ENCODE assay signal across 8 mouse cellular contexts in the genomic region with DNA sequence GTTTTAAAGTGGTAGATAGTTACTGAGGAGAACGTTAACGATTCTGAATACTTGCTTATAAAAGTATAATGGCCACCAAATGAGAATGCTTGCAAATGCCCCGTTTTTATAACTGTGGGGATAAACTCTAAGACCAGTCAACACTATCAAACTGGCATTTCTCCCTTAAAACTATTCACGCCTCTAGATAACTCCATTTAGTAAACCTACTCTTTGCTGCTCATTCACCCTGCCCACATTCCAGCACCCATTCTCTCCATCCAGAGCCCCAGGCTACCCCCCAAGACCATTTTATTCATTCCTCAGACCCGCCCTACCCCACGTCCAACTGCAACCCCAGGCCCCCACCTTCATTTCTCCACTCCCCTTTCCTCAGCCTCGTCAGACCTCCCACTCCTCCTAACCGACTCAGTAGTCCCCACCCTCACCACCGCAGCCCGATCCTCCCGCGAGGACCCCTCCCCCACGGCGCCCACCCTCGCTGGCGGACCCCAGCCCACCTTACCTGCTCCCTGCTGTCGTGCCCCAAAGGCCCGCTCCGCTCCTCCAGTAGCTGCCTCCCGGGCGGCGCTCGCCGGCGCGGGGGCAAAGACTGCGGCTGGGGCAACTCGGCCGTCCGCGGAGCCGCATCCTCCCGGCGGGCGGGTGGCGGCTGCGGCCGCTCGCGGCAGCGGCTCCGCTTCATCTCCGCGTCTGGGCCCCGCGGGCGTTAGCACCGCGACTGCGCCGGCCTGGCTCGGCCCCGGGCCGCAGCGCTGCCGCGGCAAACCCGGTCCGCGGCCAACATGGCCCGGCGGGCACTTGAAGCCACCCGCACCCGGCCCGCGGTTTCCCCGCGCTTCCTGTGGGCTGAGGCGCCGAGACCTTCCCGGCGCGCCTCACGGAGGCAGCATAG. TPM values are rescaled to one million over a fixed set of nuclear protein-coding genes. Genes with fewer than 3 reads are reported as not detected.
DNase-seq lines count a peak whose midpoint lies in the region; ATAC-seq and TF ChIP-seq lines count a peak whose summit lies in the region.

No protein-coding gene starts in this region.

- peak; percentile 16 to 33 for DNase-seq in left cerebral cortex, adult 18-20 months (ENCODE audit: low spot score in 2 of 2)
- DNase-seq in left cerebral cortex, adult 11 months (ENCODE audit: low spot score): no peak
- DNase-seq in embryo, embryonic 9.5 days (ENCODE audit: extremely low spot score): peak; percentile 69
- DNase-seq in heart, adult 11 months: peak; percentile 96
- DNase-seq in kidney, adult 2 months: peak; percentile 35
- DNase-seq in neural tube, embryonic 11.5 days (ENCODE audit: low spot score): peak; percentile 64
- DNase-seq in thymus, adult 18-20 months: peak; percentile 47 to 53

- H3K4me1 ChIP-seq in kidney, adult 2 months (ENCODE audit: control insufficient read depth, insufficient read depth, low read length): no peaks in the 10 kb centered on the region; the same call in 1 of the 2 replicates
- H3K4me1 ChIP-seq in liver, embryonic 12.5 days: peaks cover 42% of the 10 kb centered on the region
- peaks cover 11% of the 10 kb centered on the region; the same call in 1 of the 2 replicates for H3K4me1 ChIP-seq in neural tube, embryonic 11.5 days (ENCODE audit: control insufficient read depth, insufficient read depth, low read length)

- peak overlapping the region; percentile 9; the same call in 1 of the 2 replicates for H3K27ac ChIP-seq in kidney, adult 2 months (ENCODE audit: insufficient read depth, low read depth, low read length)
- peak overlapping the region; percentile 91 for H3K27ac ChIP-seq in liver, embryonic 12.5 days
- H3K27ac ChIP-seq in neural tube, embryonic 11.5 days (ENCODE audit: low read depth, low read length): peak overlapping the region; percentile 94

- peak; percentile 62 for ATAC-seq in liver, embryonic 12.5 days
- peak; percentile 79 for ATAC-seq in neural tube, embryonic 11.5 days (ENCODE audit: insufficient read depth, low FRiP score, low TSS enrichment)

- H3K27me3 ChIP-seq in kidney, adult 2 months (replicated peaks; ENCODE audit: control insufficient read depth, insufficient read depth, low read length): no peaks in the 10 kb centered on the region
- H3K27me3 ChIP-seq in liver, embryonic 12.5 days (replicated peaks): no peaks in the 10 kb centered on the region
- no peaks in the 10 kb centered on the region for H3K27me3 ChIP-seq in neural tube, embryonic 11.5 days (ENCODE audit: control insufficient read depth, insufficient read depth, low read length)

- H3K4me3 ChIP-seq in kidney, adult 2 months (ENCODE audit: insufficient read depth, low read depth, low read length): peak overlapping the region; percentile 95
- peak overlapping the region; percentile 99 for H3K4me3 ChIP-seq in liver, embryonic 12.5 days
- peak overlapping the region; percentile 87 for H3K4me3 ChIP-seq in neural tube, embryonic 11.5 days (ENCODE audit: low read depth, low read length)

- peak overlapping the region; percentile 98 for H3K9ac ChIP-seq in liver, embryonic 12.5 days
- H3K9ac ChIP-seq in neural tube, embryonic 11.5 days (ENCODE audit: low read length): peak overlapping the region; percentile 89

- no peaks in the 10 kb centered on the region for H3K9me3 ChIP-seq in liver, embryonic 12.5 days (replicated peaks)
- no peaks in the 10 kb centered on the region for H3K9me3 ChIP-seq in neural tube, embryonic 11.5 days (ENCODE audit: control insufficient read depth, low read length)

- 1% methylated on average over 72 of the region's 74 CpGs for WGBS in kidney, adult 2 months
- under 1% methylated on average over 71 of the region's 74 CpGs for WGBS in liver, embryonic 12.5 days (ENCODE audit: insufficient replicate concordance)
- 1% methylated on average over 56 of the region's 74 CpGs for WGBS in neural tube, embryonic 11.5 days

- H3K36me3 ChIP-seq in kidney, adult 2 months (ENCODE audit: control insufficient read depth, insufficient read depth, low read length): no peaks in the 10 kb centered on the region
- no peaks in the 10 kb centered on the region for H3K36me3 ChIP-seq in liver, embryonic 12.5 days
- no peaks in the 10 kb centered on the region for H3K36me3 ChIP-seq in neural tube, embryonic 11.5 days (ENCODE audit: control insufficient read depth, insufficient read depth, low read length)

- peak overlapping the region; percentile 96 for H3K4me2 ChIP-seq in liver, embryonic 12.5 days
- peak overlapping the region; percentile 60 for H3K4me2 ChIP-seq in neural tube, embryonic 11.5 days (ENCODE audit: low read depth)

- no peak for TF ChIP-seq CTCF in kidney, adult 2 months (conservative IDR thresholded peaks at IDR 0.05; ENCODE audit: insufficient read depth, insufficient read length, low read depth, low read length)

- TF ChIP-seq POLR2A in kidney, adult 2 months (IDR thresholded peaks at IDR 0.05; ENCODE audit: low read depth, low read length): no peak

RNA-seq across cellular contexts. Expression of gene Mast2, which starts 0.5 kb away (rescaled TPM):
- 100 to 1,000 TPM; 108 to 112 TPM for total RNA-seq in left cerebral cortex, adult 18-20 months (2021)
- 45.1 and 61.9 TPM in 2 replicates for polyA plus RNA-seq in kidney, adult 2 months (2012; rRNA removed)
- polyA plus RNA-seq in liver, embryonic 12.5 days (2016; fragmentation: Nextera tagmentation; extraction: Ambion mirVana): 13.9 and 14.2 TPM in 2 replicates
- 31.9 and 36.5 TPM in 2 replicates for polyA plus RNA-seq in neural tube, embryonic 11.5 days (2014; fragmentation: Nextera tagmentation; extraction: Ambion mirVana)

RNA-seq across cellular contexts. Expression of gene Ipp, which starts 43.9 kb away (rescaled TPM):
- 10 to 100 TPM; 18.4 to 19.2 TPM for total RNA-seq in left cerebral cortex, adult 18-20 months (2021)
- 3.6 and 5.2 TPM in 2 replicates for polyA plus RNA-seq in kidney, adult 2 months (2012; rRNA removed)
- polyA plus RNA-seq in liver, embryonic 12.5 days (2016; fragmentation: Nextera tagmentation; extraction: Ambion mirVana): 17.8 and 18.0 TPM in 2 replicates
- 4.7 and 4.9 TPM in 2 replicates for polyA plus RNA-seq in neural tube, embryonic 11.5 days (2014; fragmentation: Nextera tagmentation; extraction: Ambion mirVana)

Comparison
In these comparisons a context has a peak if more than half of its experiments do, and no peak if none do; other contexts are left out.
1. H3K27ac ChIP-seq: peak in every context shown above with its lines; median percentile 94 in neural tube, embryonic 11.5 days; 91 in liver, embryonic 12.5 days; 9 in kidney, adult 2 months.